Comparison of ENCODE assay signal across 8 mouse cellular contexts in genomic region chr11:19015381-19015730, GRCm38 (mm10). TPM values are rescaled to one million over a fixed set of nuclear protein-coding genes. Genes with fewer than 3 reads are reported as not detected.
A peak's percentile ranks its signal among the peaks of the same experiment; 100 is the strongest.
DNase-seq lines count a peak whose midpoint lies in the region; ATAC-seq and TF ChIP-seq lines count a peak whose summit lies in the region.

No protein-coding gene starts in this region.

- H3K27me3 ChIP-seq in kidney, postnatal 0 days (ENCODE audit: insufficient read depth, low read length): no peaks in the 10 kb centered on the region
- H3K27me3 ChIP-seq in intestine, embryonic 14.5 days (replicated peaks; ENCODE audit: control insufficient read depth, insufficient read depth, low read length): no peaks in the 10 kb centered on the region
- no peaks in the 10 kb centered on the region for H3K27me3 ChIP-seq in myocyte (ENCODE audit: control insufficient read depth, insufficient read depth, insufficient read length)

- peak overlapping the region; percentile 86 for H3K4me2 ChIP-seq in kidney, postnatal 0 days (ENCODE audit: low read length)
- peak overlapping the region; percentile 88 for H3K4me2 ChIP-seq in intestine, embryonic 14.5 days (ENCODE audit: low read length)
- peak overlapping the region; percentile 99 for H3K4me2 ChIP-seq in myocyte (ENCODE audit: low read depth)

- peak overlapping the region; percentile 17 for H3ac ChIP-seq in myocyte (ENCODE audit: control insufficient read depth, insufficient read length)

- WGBS in kidney, postnatal 0 days: 9% methylated on average over 5 of the region's 5 CpGs
- 3% methylated on average over 5 of the region's 5 CpGs for WGBS in intestine, embryonic 14.5 days

- no peaks in the 10 kb centered on the region for H3K4me1 ChIP-seq in kidney, postnatal 0 days (replicated peaks; ENCODE audit: insufficient read depth, low read length)
- no peaks in the 10 kb centered on the region for H3K4me1 ChIP-seq in embryonic fibroblast, embryonic 13.5 days (ENCODE audit: control insufficient read depth, insufficient read depth, low read length)
- H3K4me1 ChIP-seq in intestine, embryonic 14.5 days (replicated peaks; ENCODE audit: control insufficient read depth, insufficient read depth, low read length): peaks cover 14% of the 10 kb centered on the region

- H3K9ac ChIP-seq in kidney, postnatal 0 days (ENCODE audit: low read depth, low read length): peak overlapping the region; percentile 93
- H3K9ac ChIP-seq in intestine, embryonic 14.5 days (ENCODE audit: low read length): peak overlapping the region; percentile 100

- TF ChIP-seq CTCF in kidney, postnatal 0 days (IDR thresholded peaks at IDR 0.05; ENCODE audit: low read depth): no peak
- no peak for TF ChIP-seq CTCF in embryonic fibroblast, embryonic 13.5 days (IDR thresholded peaks at IDR 0.05; ENCODE audit: borderline replicate concordance, insufficient read depth, low read length)

- peak overlapping the region; percentile 97 for H3K27ac ChIP-seq in kidney, postnatal 0 days
- peak overlapping the region; percentile 48 for H3K27ac ChIP-seq in embryonic fibroblast, embryonic 13.5 days (ENCODE audit: insufficient read depth, low read length)
- peak overlapping the region; percentile 100 for H3K27ac ChIP-seq in intestine, embryonic 14.5 days (ENCODE audit: low read depth)

- ATAC-seq in kidney, postnatal 0 days (replicated peaks; ENCODE audit: low FRiP score, low read depth): no peak
- no peak for ATAC-seq in intestine, embryonic 14.5 days (replicated peaks; ENCODE audit: low FRiP score, low TSS enrichment, low read depth)
- ATAC-seq in erythroblast, adult 5-6 weeks (replicated peaks; ENCODE audit: low FRiP score, poor library complexity, severe bottlenecking): no peak

- peak overlapping the region; percentile 84 for H3K4me3 ChIP-seq in kidney, postnatal 0 days (replicated peaks; ENCODE audit: low read depth, low read length)
- H3K4me3 ChIP-seq in embryonic fibroblast, embryonic 13.5 days (ENCODE audit: insufficient read depth, low read length): peak overlapping the region; percentile 70
- peak overlapping the region; percentile 95 for H3K4me3 ChIP-seq in intestine, embryonic 14.5 days (ENCODE audit: low read depth, low read length)
- H3K4me3 ChIP-seq in myocyte: peak overlapping the region; percentile 81

- H3K79me2 ChIP-seq in myocyte (ENCODE audit: control insufficient read depth, insufficient read depth): peaks cover 57% of the 10 kb centered on the region

- TF ChIP-seq POLR2A in embryonic fibroblast, embryonic 13.5 days (IDR thresholded peaks at IDR 0.05; ENCODE audit: low read depth, low read length): no peak
- no peak for TF ChIP-seq POLR2A in myocyte (IDR thresholded peaks at IDR 0.05; ENCODE audit: insufficient read length, low read depth)

- no peaks in the 10 kb centered on the region for H3K9me3 ChIP-seq in kidney, postnatal 0 days (replicated peaks; ENCODE audit: low read length)
- H3K9me3 ChIP-seq in intestine, embryonic 14.5 days (ENCODE audit: control insufficient read depth, low read length): no peaks in the 10 kb centered on the region

- H3K36me3 ChIP-seq in kidney, postnatal 0 days (ENCODE audit: insufficient read depth, low read length): 0 out of 2 replicates have a peak, but pooled peaks cover 3% of the 10 kb centered on the region
- peaks cover 49% of the 10 kb centered on the region for H3K36me3 ChIP-seq in intestine, embryonic 14.5 days (ENCODE audit: control insufficient read depth, insufficient read depth, low read length)
- peaks cover 16% of the 10 kb centered on the region for H3K36me3 ChIP-seq in myocyte (ENCODE audit: control insufficient read depth, insufficient read depth)

- peak; percentile 58 for DNase-seq in kidney, postnatal 0 days (ENCODE audit: low spot score)
- no peak for DNase-seq in kidney, adult 18-20 months
- DNase-seq in intestine, embryonic 14.5 days (ENCODE audit: low spot score): no peak
- DNase-seq in layer of hippocampus, postnatal 14 days (ENCODE audit: low spot score in 2 of 2): no peak
- no peak for DNase-seq in right cerebral cortex, postnatal 25 days

TF ChIP-seq in myocyte, 11 proteins besides CTCF, POLR2A, EP300 and RAD21:
- no peak for TF ChIP-seq REST (IDR thresholded peaks at IDR 0.05; ENCODE audit: insufficient read depth, insufficient read length)
- no peak for TF ChIP-seq CEBPB (IDR thresholded peaks at IDR 0.05; ENCODE audit: insufficient read depth, poor library complexity, severe bottlenecking)
- no peak for TF ChIP-seq POLR2AphosphoS2 (IDR thresholded peaks at IDR 0.05; ENCODE audit: insufficient read length, low read depth)
- TF ChIP-seq E2F4 (IDR thresholded peaks at IDR 0.05; ENCODE audit: insufficient read depth): no peak
- no peak for TF ChIP-seq USF1 (IDR thresholded peaks at IDR 0.05; ENCODE audit: low read depth)
- peak in 1 of 3 experiments; percentile 3 for TF ChIP-seq MYOG (IDR thresholded peaks at IDR 0.05; ENCODE audit: control insufficient read depth in 1 of 3, insufficient read depth in 1 of 3, insufficient read length in 2 of 3, low read depth in 2 of 3)
- TF ChIP-seq TCF3 (IDR thresholded peaks at IDR 0.05; ENCODE audit: insufficient read length, low read depth): no peak
- no peak for TF ChIP-seq MAX (IDR thresholded peaks at IDR 0.05; ENCODE audit: low read depth)
- peak in 1 of 3 experiments; percentile 31 for TF ChIP-seq MYOD1 (IDR thresholded peaks at IDR 0.05; ENCODE audit: control insufficient read depth in 1 of 3, insufficient read length in 2 of 3, low read depth in 2 of 3)
- TF ChIP-seq SRF (IDR thresholded peaks at IDR 0.05; ENCODE audit: control insufficient read depth, insufficient read length, low read depth): no peak
- TF ChIP-seq TCF12 (IDR thresholded peaks at IDR 0.05; ENCODE audit: insufficient read depth, poor library complexity, severe bottlenecking): no peak

RNA-seq across cellular contexts. Expression of gene Meis1, which starts 3.4 kb away (rescaled TPM):
- polyA plus RNA-seq in kidney, postnatal 0 days (2015; fragmentation: Nextera tagmentation; extraction: Ambion mirVana): 59.0 and 66.7 TPM in 2 replicates
- 22.1 and 34.6 TPM in 2 replicates for polyA plus RNA-seq in embryonic fibroblast, embryonic 13.5 days (2011; ENCODE audit: insufficient read length, low read depth, missing spikeins)
- polyA plus RNA-seq in intestine, embryonic 14.5 days (2014; fragmentation: Nextera tagmentation; extraction: Ambion mirVana): 133 and 151 TPM in 2 replicates
- 7.1 TPM for polyA plus RNA-seq in myocyte (2012; fragmentation: generic; extraction: Trizol)
- 0.38 and 2.5 TPM in 2 replicates for total RNA-seq in erythroblast, adult 5-6 weeks (2015; ENCODE audit: low replicate concordance)
- 2.4 and 3.3 TPM in 2 replicates for total RNA-seq in erythroblast, adult 5-6 weeks (2017; ENCODE audit: low replicate concordance)
- 1 to 10 TPM; 2.0 to 2.9 TPM for total RNA-seq in layer of hippocampus, postnatal 14 days (2021)

Comparison
In these comparisons a context has a peak if more than half of its experiments do, and no peak if none do; other contexts are left out.
1. H3K27ac ChIP-seq: peak in every context shown above with its lines; median percentile 100 in intestine, embryonic 14.5 days; 97 in kidney, postnatal 0 days; 48 in embryonic fibroblast, embryonic 13.5 days.